In genomic region chr10:84081673-84082072, GRCm38 (mm10) we compare ENCODE assay signal across 20 mouse cellular contexts.
DNase-seq lines count a peak whose midpoint lies in the region; ATAC-seq and TF ChIP-seq lines count a peak whose summit lies in the region.
"Had no signal": no experiment of that assay in that cellular context is flagged by ENCODE, and none has a peak within 500 bp of the region (broad histone marks: within the 10 kb centered on the region; RNA-seq: fewer than 3 reads in every experiment).

No protein-coding gene starts in this region.

- no peak overlapping the region for H3ac ChIP-seq in C2C12 (ENCODE audit: control insufficient read depth, insufficient read length, low read depth)

- 0 out of 2 replicates have a peak overlapping the region, but pooled peaks have one; percentile 28 for H3K9ac ChIP-seq in heart, embryonic 13.5 days
- no peak overlapping the region for H3K9ac ChIP-seq in heart, embryonic 11.5 days (ENCODE audit: low read depth, low read length)
- H3K9ac ChIP-seq in limb, embryonic 11.5 days (ENCODE audit: low read length) = no peak overlapping the region
- H3K9ac ChIP-seq: embryonic facial prominence, embryonic 15.5 days; forebrain, embryonic 13.5 days; hindbrain, embryonic 12.5 days; intestine, embryonic 15.5 days; kidney, embryonic 15.5 days; neural tube, embryonic 13.5 days had no signal

- H3K79me3 ChIP-seq in C2C12 (ENCODE audit: low read depth) = no peaks in the 10 kb centered on the region

- H3K4me2 ChIP-seq in heart, embryonic 13.5 days = no peak overlapping the region
- no peak overlapping the region for H3K4me2 ChIP-seq in heart, embryonic 11.5 days
- H3K4me2 ChIP-seq in limb, embryonic 11.5 days (ENCODE audit: low read depth, severe bottlenecking) = no peak overlapping the region
- H3K4me2 ChIP-seq: embryonic facial prominence, embryonic 15.5 days; forebrain, embryonic 13.5 days; hindbrain, embryonic 12.5 days; intestine, embryonic 15.5 days; kidney, embryonic 15.5 days; neural tube, embryonic 13.5 days had no signal

- no peaks in the 10 kb centered on the region for H3K79me2 ChIP-seq in C2C12 (ENCODE audit: control insufficient read depth, insufficient read depth)

- peak; percentile 71 for DNase-seq in embryonic facial prominence, embryonic 10.5 days (ENCODE audit: low spot score)
- peak; percentile 67 for DNase-seq in limb, embryonic 11.5 days (ENCODE audit: low spot score)
- no peak for DNase-seq in ovary, postnatal 10 days (ENCODE audit: low spot score)
- no peak for DNase-seq in adrenal gland, postnatal 25 days
- DNase-seq in cerebellum, adult 8-10 months = no peak
- DNase-seq: cerebellum, adult 9-11 months; layer of hippocampus, postnatal 36 days; left cerebral cortex, postnatal 4 days; lung, postnatal 10 days; thymus, postnatal 4 days had no signal

- H3K36me3 ChIP-seq in heart, embryonic 13.5 days = no peaks in the 10 kb centered on the region; the same call in 1 of the 2 replicates
- no peaks in the 10 kb centered on the region for H3K36me3 ChIP-seq in heart, embryonic 11.5 days (ENCODE audit: control insufficient read depth, insufficient read depth, low read length)
- no peaks in the 10 kb centered on the region for H3K36me3 ChIP-seq in C2C12 (ENCODE audit: control insufficient read depth, insufficient read depth)
- no peaks in the 10 kb centered on the region for H3K36me3 ChIP-seq in embryonic facial prominence, embryonic 10.5 days (replicated peaks)
- no peaks in the 10 kb centered on the region for H3K36me3 ChIP-seq in limb, embryonic 11.5 days (ENCODE audit: control insufficient read depth, insufficient read depth, low read length)
- H3K36me3 ChIP-seq: embryonic facial prominence, embryonic 15.5 days; hindbrain, embryonic 12.5 days; intestine, embryonic 15.5 days; kidney, embryonic 15.5 days; neural tube, embryonic 13.5 days had no signal

- peaks cover 27% of the 10 kb centered on the region for H3K4me1 ChIP-seq in heart, embryonic 13.5 days
- 0 out of 2 replicates have a peak, but pooled peaks cover 5% of the 10 kb centered on the region for H3K4me1 ChIP-seq in heart, embryonic 11.5 days (ENCODE audit: control insufficient read depth, insufficient read depth, low read length)
- H3K4me1 ChIP-seq in embryonic facial prominence, embryonic 10.5 days = peaks cover 35% of the 10 kb centered on the region
- peaks cover 20% of the 10 kb centered on the region for H3K4me1 ChIP-seq in limb, embryonic 11.5 days (ENCODE audit: control insufficient read depth, insufficient read depth, low read length)
- H3K4me1 ChIP-seq: forebrain, embryonic 13.5 days; hindbrain, embryonic 12.5 days; intestine, embryonic 15.5 days; megakaryocyte, embryonic 14.5 days had no signal

- H3K4me3 ChIP-seq in heart, embryonic 13.5 days = no peak overlapping the region
- H3K4me3 ChIP-seq in heart, embryonic 11.5 days (ENCODE audit: low read depth, low read length) = no peak overlapping the region
- H3K4me3 ChIP-seq in C2C12 (ENCODE audit: insufficient read depth, poor library complexity, severe bottlenecking) = no peak overlapping the region
- H3K4me3 ChIP-seq in embryonic facial prominence, embryonic 10.5 days = 0 out of 2 replicates have a peak overlapping the region, but pooled peaks have one; percentile 9
- H3K4me3 ChIP-seq in limb, embryonic 11.5 days (ENCODE audit: low read depth, low read length) = no peak overlapping the region
- H3K4me3 ChIP-seq: embryonic facial prominence, embryonic 15.5 days; forebrain, embryonic 13.5 days; hindbrain, embryonic 12.5 days; intestine, embryonic 15.5 days; kidney, embryonic 15.5 days; megakaryocyte, embryonic 14.5 days; neural tube, embryonic 13.5 days had no signal

- 0 out of 2 replicates have a peak overlapping the region, but pooled peaks have one; percentile 16 for H3K27ac ChIP-seq in heart, embryonic 13.5 days (replicated peaks)
- no peak overlapping the region for H3K27ac ChIP-seq in heart, embryonic 11.5 days (ENCODE audit: low read depth, low read length)
- peak overlapping the region; percentile 73 for H3K27ac ChIP-seq in embryonic facial prominence, embryonic 10.5 days (replicated peaks)
- peak overlapping the region; percentile 48; the same call in 1 of the 2 replicates for H3K27ac ChIP-seq in limb, embryonic 11.5 days (replicated peaks; ENCODE audit: low read depth, low read length)
- H3K27ac ChIP-seq: embryonic facial prominence, embryonic 15.5 days; forebrain, embryonic 13.5 days; hindbrain, embryonic 12.5 days; intestine, embryonic 15.5 days; kidney, embryonic 15.5 days; neural tube, embryonic 13.5 days had no signal

- 27% methylated on average over 6 of the region's 6 CpGs for WGBS in heart, embryonic 13.5 days
- whole genome bisulfite sequencing in heart, embryonic 11.5 days (ENCODE audit: insufficient replicate concordance) = 21% methylated on average over 6 of the region's 6 CpGs
- 21% methylated on average over 6 of the region's 6 CpGs for WGBS in embryonic facial prominence, embryonic 10.5 days
- WGBS in limb, embryonic 11.5 days = 6% methylated on average over 6 of the region's 6 CpGs

- ATAC-seq in heart, embryonic 13.5 days (ENCODE audit: extremely low read depth, insufficient number of reproducible peaks, low FRiP score, low TSS enrichment) = no peak
- ATAC-seq in heart, embryonic 11.5 days (replicated peaks; ENCODE audit: insufficient number of reproducible peaks, low FRiP score, low TSS enrichment) = no peak
- ATAC-seq in limb, embryonic 11.5 days (ENCODE audit: insufficient number of reproducible peaks, low FRiP score, low TSS enrichment, low read depth) = peak; percentile 78
- ATAC-seq: forebrain, embryonic 13.5 days; intestine, embryonic 15.5 days had no signal

- no peaks in the 10 kb centered on the region for H3K27me3 ChIP-seq in heart, embryonic 13.5 days (replicated peaks)
- no peaks in the 10 kb centered on the region for H3K27me3 ChIP-seq in heart, embryonic 11.5 days (ENCODE audit: control insufficient read depth, insufficient read depth, low read length)
- H3K27me3 ChIP-seq in C2C12 (ENCODE audit: control insufficient read depth, insufficient read depth, insufficient read length) = no peaks in the 10 kb centered on the region
- H3K27me3 ChIP-seq in embryonic facial prominence, embryonic 10.5 days (replicated peaks; ENCODE audit: low read depth, poor library complexity, severe bottlenecking) = no peaks in the 10 kb centered on the region
- no peaks in the 10 kb centered on the region for H3K27me3 ChIP-seq in limb, embryonic 11.5 days (ENCODE audit: control insufficient read depth, insufficient read depth, low read length)
- H3K27me3 ChIP-seq: embryonic facial prominence, embryonic 15.5 days; forebrain, embryonic 13.5 days; hindbrain, embryonic 12.5 days; intestine, embryonic 15.5 days; kidney, embryonic 15.5 days; neural tube, embryonic 13.5 days had no signal

- no peak for TF ChIP-seq CTCF in C2C12 (IDR thresholded peaks at IDR 0.05; ENCODE audit: control insufficient read depth, insufficient read depth, insufficient read length)

- peaks cover 11% of the 10 kb centered on the region for H3K9me3 ChIP-seq in heart, embryonic 13.5 days
- H3K9me3 ChIP-seq in heart, embryonic 11.5 days (replicated peaks; ENCODE audit: control insufficient read depth, low read length) = peaks cover 2% of the 10 kb centered on the region; the same call in 1 of the 2 replicates
- H3K9me3 ChIP-seq in embryonic facial prominence, embryonic 10.5 days = peaks cover 6% of the 10 kb centered on the region
- no peaks in the 10 kb centered on the region; the same call in 1 of the 2 replicates for H3K9me3 ChIP-seq in limb, embryonic 11.5 days (ENCODE audit: control insufficient read depth, low read length)
- H3K9me3 ChIP-seq: forebrain, embryonic 13.5 days; intestine, embryonic 15.5 days had no signal

TF ChIP-seq in C2C12, 6 proteins besides CTCF, POLR2A, EP300 and RAD21:
- no peak for TF ChIP-seq CEBPB (IDR thresholded peaks at IDR 0.05; ENCODE audit: low read depth)
- TF ChIP-seq MYOD1 (IDR thresholded peaks at IDR 0.05; ENCODE audit: control insufficient read depth, insufficient read length, low read depth) = peak; percentile 6
- TF ChIP-seq FOSL1 (IDR thresholded peaks at IDR 0.05; ENCODE audit: insufficient read depth, low read length, poor library complexity, severe bottlenecking) = no peak

Comparison
In these comparisons a context has a peak if more than half of its experiments do, and no peak if none do; other contexts are left out.
1. DNase-seq: peak in embryonic facial prominence, embryonic 10.5 days (single experiment) and limb, embryonic 11.5 days (single experiment); none in ovary, postnatal 10 days (single experiment), adrenal gland, postnatal 25 days (single experiment) and cerebellum, adult 8-10 months (single experiment).